Mouse (Mus musculus): ENCODE measurements at regions not wholly inside any gene's neighbourhood (a gene's known extent, or its start where the extent isn't known, plus 50 kb on each side); places are given as distances from the start of the nearest gene placed in this dataset.
"Not testable (repeated sequence)": the region's sequence is repeated elsewhere in the genome, so short reads cannot be mapped to it uniquely, and the experiment has no call there.

DNA sequence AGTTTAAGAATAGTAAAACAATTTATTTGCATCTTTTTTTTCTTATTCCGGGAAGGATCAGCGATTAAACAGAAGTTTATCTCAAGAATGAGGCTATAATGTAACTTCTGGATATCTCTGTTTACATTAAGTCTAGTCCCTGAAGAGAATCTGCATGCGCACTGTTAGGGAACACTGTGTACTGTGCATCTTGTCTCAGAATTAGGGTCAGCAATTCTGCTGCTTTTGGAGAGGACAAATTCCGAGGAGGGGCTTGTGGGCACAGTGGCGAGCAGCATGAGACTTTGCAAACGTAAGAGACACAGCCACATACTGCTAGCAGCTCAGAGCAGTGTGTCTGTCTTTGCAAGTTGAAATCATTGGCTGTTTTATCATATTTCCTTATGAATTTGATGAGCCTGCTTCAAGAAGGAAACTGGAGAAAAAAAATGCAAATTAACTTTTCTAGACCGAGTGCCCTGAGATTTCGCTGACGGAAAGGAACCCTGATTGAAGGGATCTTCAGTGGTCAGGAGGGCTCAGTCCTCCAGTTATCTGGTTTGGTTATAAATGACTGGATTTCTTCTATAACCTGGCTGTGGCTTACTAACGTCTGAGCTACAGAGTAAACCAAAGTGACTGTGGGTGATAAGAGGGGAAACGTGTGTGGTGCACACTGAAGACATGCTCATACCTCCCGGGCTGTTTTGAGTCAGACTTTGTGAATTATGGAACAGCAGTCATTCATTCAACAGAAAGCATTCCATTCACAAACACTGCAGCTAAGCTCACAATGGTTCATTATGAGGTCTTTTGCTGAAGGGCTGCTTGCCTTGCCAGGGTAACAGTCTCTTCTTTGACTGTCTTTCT is 305.1 kb downstream of the Ets1 start:
- DNase-seq (ENCODE audit: low spot score), result no peak

DNA sequence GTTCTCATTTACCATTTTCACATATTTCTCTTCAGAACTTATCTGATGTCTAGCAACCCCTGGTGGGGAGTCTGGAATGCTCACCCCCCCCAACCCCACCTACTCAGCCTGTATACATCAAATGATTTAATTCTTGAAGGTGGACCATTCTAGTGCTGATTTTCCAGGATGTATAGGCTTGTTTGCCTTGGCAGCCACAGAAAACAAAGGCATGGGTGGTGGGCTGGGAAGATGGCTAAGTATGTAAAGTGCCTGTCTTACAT is 305.7 kb downstream of the Ets1 start:
- no peak for DNase-seq (ENCODE audit: low spot score)

DNA sequence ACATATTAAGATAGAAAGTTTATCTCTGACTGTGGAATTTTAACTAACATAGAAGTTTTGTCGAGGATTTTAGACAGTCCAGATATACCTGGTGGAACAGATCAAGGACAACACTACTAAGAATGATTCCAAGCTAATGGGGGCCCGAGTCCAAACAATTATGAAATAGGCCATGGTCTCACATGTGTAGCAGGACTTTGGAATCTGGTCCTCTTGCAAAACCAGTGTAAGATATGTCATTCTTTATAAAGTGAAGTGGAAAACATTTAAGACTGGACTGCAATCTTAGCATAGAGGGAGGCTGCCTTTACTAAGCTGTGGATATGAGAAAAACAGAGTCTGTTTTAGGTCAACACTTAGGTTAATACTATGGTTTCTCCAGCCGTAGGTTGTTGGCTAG is 311.2 kb downstream of the Ets1 start:
- DNase-seq (ENCODE audit: low spot score), result no peak

DNA sequence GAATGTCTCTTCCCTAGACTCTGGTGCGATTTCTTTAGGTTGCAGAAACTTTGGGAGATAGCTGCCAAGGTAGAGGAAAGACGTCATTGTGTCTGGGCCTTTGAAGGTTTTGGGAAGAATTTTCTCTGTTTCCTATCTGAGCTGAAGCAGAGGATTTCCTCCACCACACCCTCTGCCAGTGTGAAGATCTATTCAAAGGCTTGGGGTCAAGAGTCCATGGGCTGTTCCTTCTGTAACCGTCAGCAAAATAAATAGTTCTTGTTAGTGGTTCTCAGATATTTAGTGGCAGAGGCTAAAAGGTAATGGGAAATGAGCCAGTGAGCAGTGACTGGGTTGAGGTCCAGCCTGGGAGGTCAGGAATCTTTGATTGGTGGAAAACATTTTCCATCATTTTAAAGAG is 313.0 kb downstream of the Ets1 start:
- no peak for DNase-seq (ENCODE audit: low spot score)

DNA sequence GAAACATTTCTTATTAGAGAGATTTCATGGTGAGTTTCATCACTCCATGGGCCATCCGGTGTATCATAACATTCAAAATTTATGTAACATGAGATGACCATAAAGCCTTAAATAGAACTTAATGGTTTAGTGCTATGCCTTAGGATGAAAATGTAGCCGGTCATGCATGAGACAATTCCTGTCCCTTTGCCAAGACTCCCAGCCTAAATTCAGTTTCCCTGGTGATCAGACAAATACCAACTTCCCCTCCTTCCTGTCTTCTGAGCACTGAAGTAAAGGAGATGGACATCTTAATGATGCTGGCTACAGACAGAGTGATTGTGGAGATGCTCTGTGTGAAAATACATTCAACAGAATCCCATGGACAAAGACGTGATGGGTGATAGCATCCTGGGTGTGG is 322.7 kb downstream of the Ets1 start:
- DNase-seq (ENCODE audit: low spot score), result no peak

DNA sequence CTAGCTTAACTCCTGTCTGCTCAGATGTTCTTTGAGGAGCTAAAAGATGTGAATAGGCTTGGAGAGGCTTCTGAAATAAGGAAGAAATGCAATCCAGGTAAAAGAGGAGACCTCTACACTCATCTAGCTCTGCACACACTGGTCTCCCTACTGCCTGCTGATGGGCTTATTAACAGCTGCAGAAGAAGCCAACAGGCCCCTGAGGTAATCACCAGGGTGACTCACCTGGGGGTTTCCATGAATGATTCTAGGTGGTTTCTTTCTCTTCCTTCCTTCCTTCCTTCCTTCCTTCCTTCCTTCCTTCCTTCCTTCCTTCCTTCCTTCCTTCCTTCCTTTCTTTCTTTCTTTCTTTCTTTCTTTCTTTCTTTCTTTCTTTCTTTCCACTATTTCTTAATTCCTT is 323.4 kb downstream of the Ets1 start:
- not testable (repeated sequence) for DNase-seq (ENCODE audit: low spot score)

DNA sequence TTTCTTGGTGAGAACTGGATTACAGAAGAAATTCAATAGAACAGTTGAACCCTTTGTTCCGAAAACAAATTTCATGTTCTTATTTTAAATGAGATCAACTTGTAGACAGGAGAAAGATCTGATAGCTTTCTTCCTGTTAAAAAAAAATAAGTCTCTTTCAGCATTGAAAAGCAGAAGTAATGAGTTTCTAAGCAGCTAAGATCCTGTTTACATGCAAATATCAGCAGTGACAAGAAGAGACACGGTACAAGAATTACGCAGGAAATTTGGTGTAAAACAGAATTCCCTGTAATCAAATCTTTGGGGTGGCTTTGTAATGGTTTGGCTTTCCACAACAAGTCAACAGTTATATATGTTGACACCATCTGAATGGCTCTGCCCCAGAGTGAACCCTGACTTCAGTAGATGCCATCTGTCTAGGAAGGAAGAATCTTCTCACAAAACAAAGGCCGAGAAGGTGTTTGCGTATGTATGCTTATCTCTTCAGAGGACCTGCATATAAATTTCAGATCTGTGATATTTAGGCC is 326.7 kb downstream of the Ets1 start:
- no peak for DNase-seq (ENCODE audit: low spot score)

DNA sequence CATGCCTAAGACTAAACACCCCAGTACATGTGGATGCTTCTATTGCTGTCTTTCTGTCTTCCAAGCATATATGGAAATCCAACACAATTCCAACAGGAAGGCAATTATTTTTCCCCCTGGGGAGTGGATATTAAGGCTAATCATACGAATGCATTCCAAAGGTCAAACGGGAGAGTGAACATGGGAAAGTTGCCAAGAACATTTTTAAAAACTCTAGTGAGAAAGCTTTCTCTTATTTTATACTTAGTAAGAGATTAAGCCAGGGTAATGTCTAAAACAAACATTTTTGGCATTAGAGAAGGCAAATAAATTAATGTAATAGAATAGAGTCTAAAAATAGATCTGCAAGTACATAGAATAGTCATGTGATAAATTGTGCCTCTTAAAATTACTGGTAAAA is 332.4 kb downstream of the Ets1 start:
- no peak for DNase-seq (ENCODE audit: low spot score)

DNA sequence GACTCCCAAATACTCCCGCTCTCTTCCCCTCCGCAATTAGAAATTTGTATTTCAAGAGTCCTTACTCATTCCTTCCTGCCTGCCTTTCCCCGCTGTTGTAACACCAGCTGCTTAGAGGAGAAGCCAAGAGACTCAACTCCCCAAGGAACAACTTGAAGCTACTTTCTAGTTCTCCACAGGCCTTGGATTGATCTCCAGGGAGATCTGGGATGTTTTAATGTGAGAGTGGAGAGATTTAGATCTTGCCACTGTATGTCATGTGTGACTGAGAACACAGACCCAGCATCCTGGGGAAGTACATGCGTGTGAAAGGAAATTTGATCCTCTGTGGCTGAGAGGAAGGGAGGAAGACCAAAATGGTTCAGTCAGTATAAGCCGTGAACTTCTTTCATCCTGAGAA is 335.4 kb downstream of the Ets1 start:
- no peak for DNase-seq (ENCODE audit: low spot score)

DNA sequence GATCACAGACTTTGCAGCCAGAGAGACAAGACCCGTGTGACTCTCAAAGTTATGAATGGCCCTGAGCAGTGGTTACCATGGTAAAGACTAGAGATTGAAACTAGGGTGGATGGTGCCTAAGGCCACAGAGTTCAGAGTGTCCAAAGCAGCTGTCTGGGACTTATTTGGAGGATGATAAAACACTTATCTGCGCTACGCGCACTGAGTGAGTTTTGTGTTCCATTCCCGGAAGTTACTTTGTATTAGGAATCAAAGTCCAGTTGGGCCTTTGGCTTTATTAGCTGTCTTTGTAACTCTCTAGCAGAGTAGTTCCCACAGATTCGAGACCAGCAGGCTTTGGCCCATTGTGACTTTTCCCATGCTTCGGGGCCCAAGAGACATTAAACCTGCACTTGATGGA is 335.9 kb downstream of the Ets1 start:
- no peak for DNase-seq (ENCODE audit: low spot score)

DNA sequence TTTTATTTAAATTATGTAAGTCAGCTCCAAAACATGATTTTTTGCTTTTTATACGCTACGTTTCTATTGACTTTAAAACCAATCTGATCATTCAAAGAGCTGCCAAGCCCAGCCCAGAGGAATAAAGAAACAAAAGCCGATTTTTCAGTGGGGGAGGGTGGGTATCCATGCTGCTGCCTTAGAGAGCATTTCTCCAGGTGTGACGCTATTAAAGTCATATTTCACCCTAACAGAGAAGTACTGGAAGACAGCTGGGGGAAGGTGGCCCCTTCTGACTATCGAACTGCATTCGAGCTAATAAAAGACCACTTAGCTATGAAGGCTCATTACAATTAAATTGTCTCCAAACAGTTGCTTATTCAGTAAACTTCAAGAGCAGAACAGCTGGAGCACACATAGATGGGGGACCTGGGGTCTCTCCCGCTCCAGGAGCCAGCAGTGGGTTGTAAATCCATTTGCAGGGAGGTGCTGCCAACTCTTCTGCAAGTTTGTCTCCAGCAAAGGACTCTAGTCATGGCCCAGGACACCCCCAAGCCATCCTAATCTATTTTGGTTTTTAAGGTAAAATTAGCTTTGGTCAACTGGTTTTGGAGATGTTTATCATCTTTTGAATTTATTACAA is 336.5 kb downstream of the Ets1 start:
- DNase-seq (ENCODE audit: low spot score), result no peak

DNA sequence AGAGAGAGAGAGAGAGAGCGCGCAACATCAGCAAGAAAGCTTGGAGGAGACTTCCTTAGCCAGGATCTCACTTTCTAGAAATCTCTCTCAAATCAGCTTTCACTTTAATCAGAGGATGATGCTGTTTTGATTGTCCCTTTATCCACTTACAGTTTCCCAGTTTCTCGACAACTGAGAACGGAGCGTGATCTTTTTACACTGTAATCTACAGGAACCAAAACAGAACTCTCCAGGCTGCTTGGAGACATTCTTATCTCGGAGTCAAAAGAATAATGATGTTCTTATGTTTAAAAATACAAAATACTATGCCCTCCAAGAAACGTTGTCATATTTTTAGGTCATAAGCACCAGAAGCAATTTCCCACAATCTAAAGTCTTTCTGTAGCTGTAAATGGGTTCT is 341.7 kb downstream of the Ets1 start:
- no peak for DNase-seq (ENCODE audit: low spot score)

DNA sequence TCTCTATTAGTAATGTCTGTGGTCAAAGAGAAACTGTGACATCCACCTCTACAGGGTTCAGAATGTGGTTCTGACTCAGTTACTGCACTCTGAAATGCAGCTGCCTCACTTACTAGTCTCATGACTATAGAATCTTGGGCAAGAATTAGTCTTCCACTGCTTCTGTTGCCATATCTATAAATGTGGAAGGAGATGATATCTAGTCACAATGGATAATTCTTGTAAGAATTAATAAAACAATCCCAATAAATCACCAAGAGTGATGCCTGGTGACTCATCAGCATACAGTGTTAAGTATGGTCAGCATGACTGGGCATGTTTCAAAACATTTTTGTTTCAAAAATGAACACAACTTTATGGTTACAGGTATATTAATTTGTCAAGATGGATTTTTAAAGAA is 344.8 kb downstream of the Ets1 start:
- no peak for DNase-seq (ENCODE audit: low spot score)

DNA sequence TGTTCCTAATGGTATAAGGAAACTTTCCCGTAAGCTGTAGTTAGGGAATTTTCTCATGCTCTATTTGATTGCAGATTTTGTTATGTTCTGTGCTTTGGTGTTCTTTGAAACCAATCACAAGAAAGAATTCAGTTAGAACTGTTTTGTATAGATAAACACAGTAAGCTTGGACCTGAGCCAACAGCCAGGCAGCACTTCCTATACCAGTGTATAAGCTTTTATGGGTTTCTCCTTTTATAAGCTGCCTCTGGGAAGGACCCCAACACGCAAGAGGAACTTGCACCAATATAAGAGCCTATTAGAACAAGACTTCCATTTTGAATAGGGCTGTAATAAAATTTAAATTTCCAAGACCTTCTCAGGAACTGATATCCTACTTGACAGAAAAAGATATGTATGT is 347.2 kb downstream of the Ets1 start:
- no peak for DNase-seq (ENCODE audit: low spot score)

DNA sequence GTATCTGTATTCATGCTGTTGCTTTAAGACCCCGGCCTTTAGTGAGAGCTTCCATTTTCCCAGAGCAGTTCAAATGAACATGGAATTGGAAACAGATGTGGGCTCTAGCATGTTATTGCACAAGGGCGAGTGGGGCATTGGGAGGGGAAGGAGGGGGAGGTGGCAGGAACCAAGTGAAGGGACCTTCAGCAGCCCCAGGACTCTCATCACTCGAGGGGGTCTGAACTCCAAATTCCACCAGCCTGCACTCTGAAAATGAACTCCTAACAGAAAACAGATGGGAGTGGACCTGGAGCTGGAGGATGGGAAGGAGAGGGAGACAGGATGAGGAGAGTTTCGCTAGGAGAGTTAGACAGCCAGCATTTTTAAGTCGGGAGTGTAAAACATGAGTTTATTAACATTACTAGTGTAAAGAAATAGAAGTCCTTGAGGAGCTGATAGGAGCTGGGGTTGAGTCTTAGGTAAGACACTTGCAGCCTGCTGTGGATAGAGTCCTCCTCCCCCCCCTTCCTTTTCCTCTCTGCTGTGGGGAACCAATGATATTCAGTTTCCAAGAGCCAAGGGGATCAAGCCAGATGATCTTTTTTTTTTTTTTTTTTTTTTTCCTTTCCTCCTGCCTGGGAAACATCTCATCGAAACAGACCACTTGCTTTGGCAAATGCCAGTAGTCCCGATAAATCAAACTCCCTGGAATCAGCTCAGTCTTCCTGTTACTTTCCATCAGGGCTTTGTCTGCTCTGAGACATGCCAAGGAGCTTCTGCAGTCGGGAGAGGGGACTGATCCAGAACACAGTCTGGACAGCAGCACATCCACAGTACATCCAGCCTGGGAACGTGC is 351.0 kb downstream of the Ets1 start:
- peak; percentile 14 for DNase-seq (ENCODE audit: low spot score)

DNA sequence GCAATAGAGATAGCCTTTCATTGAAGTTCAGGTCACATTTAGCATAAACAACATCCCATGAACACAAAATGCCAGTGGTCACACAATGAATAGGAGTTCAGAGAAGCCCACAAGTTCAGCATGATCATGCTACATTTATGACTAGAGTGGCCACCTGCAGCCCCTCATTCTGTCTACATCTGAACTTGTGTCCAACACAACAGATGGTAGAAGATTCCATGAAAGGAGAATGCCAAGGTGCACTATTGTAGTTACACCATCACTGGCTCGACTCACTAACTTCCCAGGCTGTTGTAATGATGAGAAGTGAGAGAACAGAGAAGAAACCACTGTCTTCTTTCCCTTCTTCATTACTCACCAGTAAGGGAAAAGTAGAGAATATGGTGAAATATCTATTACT is 353.0 kb downstream of the Ets1 start:
- DNase-seq (ENCODE audit: low spot score), result no peak

DNA sequence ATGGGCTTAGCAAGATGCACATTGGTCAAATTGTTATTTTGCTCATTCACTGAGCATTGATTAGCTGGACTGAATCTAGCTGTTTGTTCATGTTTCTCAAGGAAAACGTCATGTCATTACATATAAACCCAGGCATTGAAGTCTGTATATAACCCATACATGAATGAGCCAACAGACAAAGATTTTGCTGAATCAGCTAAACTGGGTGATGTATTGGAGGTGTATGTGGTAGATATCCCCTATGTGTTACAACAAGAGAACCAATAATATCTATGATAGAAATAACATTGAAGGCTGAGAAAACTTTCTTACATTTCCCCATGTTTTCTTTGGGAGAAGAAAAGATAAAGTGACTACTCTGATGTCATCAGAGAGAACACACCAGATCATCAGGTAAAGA is 362.3 kb downstream of the Ets1 start:
- DNase-seq (ENCODE audit: low spot score), result no peak

DNA sequence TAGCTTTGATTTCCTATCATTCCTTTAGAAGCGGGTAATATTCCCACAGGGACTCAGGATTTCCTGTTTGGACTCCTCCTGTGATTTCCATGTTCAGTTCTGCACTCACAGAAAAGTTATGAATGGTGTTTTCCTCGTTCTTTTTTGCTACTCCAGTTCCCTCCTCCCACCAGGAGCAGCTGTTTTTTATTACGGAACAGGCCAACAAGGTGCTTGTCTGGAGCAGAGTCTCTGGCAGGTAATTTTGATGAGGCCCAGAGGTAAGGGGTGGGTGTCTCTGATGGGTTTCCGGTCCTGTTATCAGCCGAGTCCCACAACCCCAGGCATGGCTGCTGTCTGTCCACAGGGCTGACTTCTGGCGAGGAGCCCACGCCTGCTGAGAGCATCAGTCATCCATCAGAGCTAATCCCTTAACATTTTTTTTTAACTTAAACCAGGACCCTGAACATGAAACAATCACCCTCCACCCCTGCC is 364.7 kb downstream of the Ets1 start:
- no peak for DNase-seq (ENCODE audit: low spot score)

DNA sequence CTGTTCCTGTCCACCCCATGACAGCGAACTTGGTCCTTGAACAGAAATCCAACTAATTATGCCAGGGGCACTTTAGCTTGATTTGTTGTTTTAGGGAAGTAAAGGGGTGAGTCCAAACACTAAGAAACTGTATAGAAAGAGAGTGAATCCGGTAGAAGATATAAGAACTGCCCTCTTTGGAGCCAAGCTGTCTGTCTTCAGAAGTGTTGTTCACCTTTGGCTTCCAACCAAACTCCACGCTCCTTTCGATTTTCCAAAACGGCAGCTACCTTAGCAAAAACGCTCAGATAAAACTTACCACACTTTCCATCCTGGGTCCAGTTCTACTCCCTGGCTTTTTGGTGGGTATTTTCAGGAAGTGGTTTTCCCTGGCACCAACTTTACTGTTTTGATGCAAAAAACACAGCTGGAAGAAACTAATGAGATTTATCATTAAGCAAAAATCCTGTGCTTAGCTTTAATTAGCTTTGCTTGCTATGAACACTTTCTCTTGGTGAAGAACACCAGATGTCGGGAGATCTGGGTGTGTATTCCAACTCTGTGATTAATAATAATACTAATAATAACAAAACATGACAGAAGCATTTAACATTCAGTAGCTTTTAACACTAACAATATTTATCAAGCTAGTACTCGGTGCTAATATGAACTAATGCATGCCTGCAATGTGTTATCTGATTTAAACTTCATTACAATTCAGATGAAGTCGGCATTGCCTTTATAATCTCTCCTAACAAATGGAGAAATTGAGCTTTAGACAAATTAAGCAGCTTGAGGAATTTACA is 365.3 kb downstream of the Ets1 start:
- DNase-seq (ENCODE audit: low spot score), result no peak

DNA sequence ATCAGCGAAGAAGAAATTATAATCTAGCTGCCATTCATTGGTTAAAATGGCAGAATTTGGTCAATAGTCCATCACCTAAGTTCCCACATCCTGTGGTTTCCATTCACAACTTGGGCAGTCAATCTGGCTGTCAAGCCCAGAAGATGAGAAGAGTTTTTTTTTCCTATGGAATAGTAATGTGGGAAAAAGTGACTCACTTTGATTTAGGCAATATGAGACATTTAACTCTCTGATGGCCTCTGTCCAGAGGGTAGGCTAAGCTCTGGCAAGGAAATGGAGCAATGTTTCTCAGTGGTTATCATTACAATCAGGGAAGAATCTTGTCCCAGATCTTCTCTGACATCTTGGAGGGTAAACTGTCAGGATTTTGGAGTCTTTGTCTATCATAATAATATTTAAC is 367.9 kb downstream of the Ets1 start:
- DNase-seq (ENCODE audit: low spot score), result no peak

DNA sequence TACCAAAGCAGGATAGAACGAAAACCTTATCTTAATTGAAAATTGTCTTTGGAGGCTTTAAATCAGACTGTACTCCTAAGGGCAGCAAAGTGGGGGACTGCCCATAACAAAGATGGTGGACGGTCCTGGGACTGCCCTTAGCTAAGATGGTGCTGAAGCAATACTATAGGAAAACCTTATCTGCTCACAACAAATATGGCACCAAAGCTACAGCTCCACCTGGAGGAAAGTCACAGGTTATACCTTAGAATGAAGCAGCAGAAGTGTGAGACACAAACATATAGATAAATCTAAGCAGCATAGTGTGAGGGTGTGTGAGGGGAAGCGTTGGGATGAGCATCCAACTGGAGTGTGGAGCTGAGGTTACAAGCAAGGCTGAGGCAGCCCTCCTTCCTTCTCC is 368.5 kb downstream of the Ets1 start:
- DNase-seq (ENCODE audit: low spot score), result no peak

DNA sequence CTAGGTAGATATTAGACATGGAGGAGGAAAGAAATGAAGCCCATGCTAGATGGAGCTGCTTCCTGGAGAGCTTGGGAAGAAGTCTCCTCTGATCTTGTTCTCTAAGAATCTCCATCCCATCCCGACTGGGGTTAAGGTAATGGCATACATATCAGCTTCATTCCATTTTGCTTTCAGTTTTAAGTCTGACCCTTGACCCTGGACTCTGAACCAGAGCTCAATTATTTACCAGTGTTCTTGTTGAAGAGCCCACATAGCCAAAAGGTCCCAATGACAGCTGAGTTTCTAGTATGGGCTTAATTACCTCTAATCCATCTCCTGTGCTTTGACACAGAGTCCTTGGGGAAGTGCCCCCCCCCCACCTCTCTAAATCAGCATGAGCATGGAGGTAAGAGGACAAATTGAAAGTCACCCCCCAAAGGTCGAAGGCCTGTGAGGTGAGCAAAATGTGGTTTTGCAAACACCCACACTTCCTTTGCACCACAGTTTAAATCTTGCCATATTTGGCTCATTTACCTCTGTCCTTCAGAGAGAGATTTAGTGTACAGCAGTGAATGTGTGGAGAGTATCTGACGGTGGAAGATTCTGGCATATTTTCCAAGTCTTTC is 371.5 kb downstream of the Ets1 start:
- DNase-seq (ENCODE audit: low spot score), result no peak

Measured in urinary bladder, postnatal 14 days (tissue).